Mouse (Mus musculus): ENCODE results near the gene Zfp385a. TPM values are rescaled to one million over a fixed set of nuclear protein-coding genes. Genes with fewer than 3 reads are reported as not detected.
A peak's percentile ranks its signal among the peaks of the same experiment; 100 is the strongest.

The Zfp385a gene
- polyA plus RNA-seq, 1 experiment from 2014 or later: 24.8 TPM

GRCm38 (mm10) chr15:103347275-103347684 lies 7.4 kb upstream of the Zfp385a start:
- Histone ChIP-seq H3K4me2 (no peak overlapping the region), H3K27ac (ENCODE audit: low read depth, low read length) (no peak overlapping the region), H3K27me3 (replicated peaks; ENCODE audit: control insufficient read depth, insufficient read depth, low read length) (no peaks in the 10 kb centered on the region), H3K9me3 (ENCODE audit: control insufficient read depth, low read length) (no peaks in the 10 kb centered on the region), H3K36me3 (ENCODE audit: control insufficient read depth, insufficient read depth, low read length) (peaks cover 52% of the 10 kb centered on the region), H3K4me3 (ENCODE audit: low read depth, low read length) (no peak overlapping the region), H3K9ac (ENCODE audit: low read depth, low read length) (no peak overlapping the region), H3K4me1 (replicated peaks; ENCODE audit: control insufficient read depth, insufficient read depth, low read length) (peaks cover 3% of the 10 kb centered on the region; the same call in 1 of the 2 replicates)
- 5% methylated on average over 2 of the region's 2 CpGs for WGBS
- ATAC-seq (replicated peaks; ENCODE audit: low FRiP score): no peak
- no peak for DNase-seq (ENCODE audit: low spot score)

- H3K27me3 ChIP-seq (replicated peaks; ENCODE audit: control insufficient read depth, insufficient read depth, low read length): 0 out of 2 replicates have a peak, but pooled peaks cover 4% of the 10 kb centered on the region
- ATAC-seq (replicated peaks; ENCODE audit: low FRiP score) (no peak), DNase-seq (ENCODE audit: low spot score) (no peak)
- no peak overlapping the region for H3K27ac ChIP-seq (ENCODE audit: low read depth, low read length)
- 83% methylated on average over 6 of the region's 6 CpGs for WGBS
- H3K4me3 ChIP-seq (ENCODE audit: low read depth, low read length): no peak overlapping the region
- H3K4me1 ChIP-seq (replicated peaks; ENCODE audit: control insufficient read depth, insufficient read depth, low read length): peaks cover 10% of the 10 kb centered on the region
- no peak overlapping the region for H3K9ac ChIP-seq (ENCODE audit: low read depth, low read length)
- peaks cover 43% of the 10 kb centered on the region for H3K36me3 ChIP-seq (ENCODE audit: control insufficient read depth, insufficient read depth, low read length)
- H3K4me2 ChIP-seq: no peak overlapping the region
- H3K9me3 ChIP-seq (ENCODE audit: control insufficient read depth, low read length): no peaks in the 10 kb centered on the region
These were observed 5.9 kb upstream of the Zfp385a start for GRCm38 (mm10) chr15:103345789-103346188.

- H3K9ac ChIP-seq (ENCODE audit: low read depth, low read length): no peak overlapping the region
- no peaks in the 10 kb centered on the region for H3K9me3 ChIP-seq (ENCODE audit: control insufficient read depth, low read length)
- no peak overlapping the region for H3K27ac ChIP-seq (ENCODE audit: low read depth, low read length)
- H3K36me3 ChIP-seq (ENCODE audit: control insufficient read depth, insufficient read depth, low read length): peaks cover 22% of the 10 kb centered on the region
- no peak for DNase-seq (ENCODE audit: low spot score)
- no peak for ATAC-seq (replicated peaks; ENCODE audit: low FRiP score)
- peaks cover 4% of the 10 kb centered on the region; the same call in 1 of the 2 replicates for H3K27me3 ChIP-seq (replicated peaks; ENCODE audit: control insufficient read depth, insufficient read depth, low read length)
- H3K4me1 ChIP-seq (replicated peaks; ENCODE audit: control insufficient read depth, insufficient read depth, low read length): peaks cover 24% of the 10 kb centered on the region
- H3K4me3 ChIP-seq (ENCODE audit: low read depth, low read length): no peak overlapping the region
- no peak overlapping the region for H3K4me2 ChIP-seq
These were observed 3.7 kb upstream of the Zfp385a start for GRCm38 (mm10) chr15:103343556-103343955.

GRCm38 (mm10) chr15:103343008-103343407 lies 3.1 kb upstream of the Zfp385a start:
- Histone ChIP-seq H3K4me3 (ENCODE audit: low read depth, low read length) (no peak overlapping the region), H3K4me2 (no peak overlapping the region), H3K27me3 (replicated peaks; ENCODE audit: control insufficient read depth, insufficient read depth, low read length) (peaks cover 4% of the 10 kb centered on the region; the same call in 1 of the 2 replicates), H3K9me3 (ENCODE audit: control insufficient read depth, low read length) (no peaks in the 10 kb centered on the region), H3K9ac (ENCODE audit: low read depth, low read length) (no peak overlapping the region), H3K36me3 (ENCODE audit: control insufficient read depth, insufficient read depth, low read length) (peaks cover 22% of the 10 kb centered on the region), H3K27ac (ENCODE audit: low read depth, low read length) (no peak overlapping the region), H3K4me1 (replicated peaks; ENCODE audit: control insufficient read depth, insufficient read depth, low read length) (peaks cover 29% of the 10 kb centered on the region)
- DNase-seq (ENCODE audit: low spot score) (no peak), ATAC-seq (replicated peaks; ENCODE audit: low FRiP score) (no peak)
- 73% methylated on average over 2 of the region's 3 CpGs for WGBS

GRCm38 (mm10) chr15:103342415-103342814 lies 2.5 kb upstream of the Zfp385a start:
- Histone ChIP-seq H3K9me3 (ENCODE audit: control insufficient read depth, low read length) (no peaks in the 10 kb centered on the region), H3K36me3 (ENCODE audit: control insufficient read depth, insufficient read depth, low read length) (peaks cover 16% of the 10 kb centered on the region), H3K4me1 (replicated peaks; ENCODE audit: control insufficient read depth, insufficient read depth, low read length) (peaks cover 35% of the 10 kb centered on the region), H3K4me3 (ENCODE audit: low read depth, low read length) (no peak overlapping the region), H3K27ac (ENCODE audit: low read depth, low read length) (no peak overlapping the region), H3K27me3 (replicated peaks; ENCODE audit: control insufficient read depth, insufficient read depth, low read length) (peaks cover 4% of the 10 kb centered on the region; the same call in 1 of the 2 replicates), H3K9ac (ENCODE audit: low read depth, low read length) (no peak overlapping the region), H3K4me2 (no peak overlapping the region)
- DNase-seq (ENCODE audit: low spot score) (peak; percentile 77), ATAC-seq (replicated peaks; ENCODE audit: low FRiP score) (no peak; the same call in 1 of the 2 replicates)
- WGBS: 13% methylated on average over 4 of the region's 4 CpGs

- Histone ChIP-seq H3K36me3 (ENCODE audit: control insufficient read depth, insufficient read depth, low read length) (peaks cover 14% of the 10 kb centered on the region), H3K9ac (ENCODE audit: low read depth, low read length) (no peak overlapping the region), H3K27ac (ENCODE audit: low read depth, low read length) (no peak overlapping the region), H3K4me3 (ENCODE audit: low read depth, low read length) (no peak overlapping the region), H3K4me2 (0 out of 2 replicates have a peak overlapping the region, but pooled peaks have one; percentile 11), H3K9me3 (ENCODE audit: control insufficient read depth, low read length) (no peaks in the 10 kb centered on the region), H3K27me3 (replicated peaks; ENCODE audit: control insufficient read depth, insufficient read depth, low read length) (peaks cover 4% of the 10 kb centered on the region; the same call in 1 of the 2 replicates), H3K4me1 (replicated peaks; ENCODE audit: control insufficient read depth, insufficient read depth, low read length) (peaks cover 40% of the 10 kb centered on the region)
- 35% methylated on average over 8 of the region's 8 CpGs for WGBS
- no peak for ATAC-seq (replicated peaks; ENCODE audit: low FRiP score)
- DNase-seq (ENCODE audit: low spot score): no peak
These were observed 1.7 kb upstream of the Zfp385a start for GRCm38 (mm10) chr15:103341547-103341946.

GRCm38 (mm10) chr15:103340786-103341185 lies 893 bp upstream of the Zfp385a start:
- Histone ChIP-seq H3K9ac (ENCODE audit: low read depth, low read length) (no peak overlapping the region), H3K4me3 (ENCODE audit: low read depth, low read length) (peak overlapping the region; percentile 66)

GRCm38 (mm10) chr15:103339166-103339960 lies 530 bp downstream of the Zfp385a start:
- peaks cover 3% of the 10 kb centered on the region; the same call in 1 of the 2 replicates for H3K36me3 ChIP-seq (ENCODE audit: control insufficient read depth, insufficient read depth, low read length)
- peaks cover 45% of the 10 kb centered on the region for H3K4me1 ChIP-seq (replicated peaks; ENCODE audit: control insufficient read depth, insufficient read depth, low read length)
- peaks cover 4% of the 10 kb centered on the region; the same call in 1 of the 2 replicates for H3K27me3 ChIP-seq (replicated peaks; ENCODE audit: control insufficient read depth, insufficient read depth, low read length)
- ATAC-seq (replicated peaks; ENCODE audit: low FRiP score): peak; percentile 75
- no peaks in the 10 kb centered on the region for H3K9me3 ChIP-seq (ENCODE audit: control insufficient read depth, low read length)
- peak overlapping the region; percentile 90 for H3K4me2 ChIP-seq
- 1% methylated on average over 29 of the region's 31 CpGs for WGBS
- DNase-seq (ENCODE audit: low spot score): peak; percentile 65
- H3K27ac ChIP-seq (ENCODE audit: low read depth, low read length): peak overlapping the region; percentile 66
- peak overlapping the region; percentile 58 for H3K9ac ChIP-seq (ENCODE audit: low read depth, low read length)
- peak overlapping the region; percentile 66 for H3K4me3 ChIP-seq (ENCODE audit: low read depth, low read length)

More at GRCm38 (mm10) chr15:103340786-103341185, 893 bp upstream of the Zfp385a start:
- H3K27me3 ChIP-seq (replicated peaks; ENCODE audit: control insufficient read depth, insufficient read depth, low read length): peaks cover 4% of the 10 kb centered on the region; the same call in 1 of the 2 replicates
- ATAC-seq (replicated peaks; ENCODE audit: low FRiP score) (no peak), DNase-seq (ENCODE audit: low spot score) (no peak)
- no peaks in the 10 kb centered on the region for H3K9me3 ChIP-seq (ENCODE audit: control insufficient read depth, low read length)
- no peak overlapping the region for H3K27ac ChIP-seq (ENCODE audit: low read depth, low read length)
- H3K36me3 ChIP-seq (ENCODE audit: control insufficient read depth, insufficient read depth, low read length): peaks cover 9% of the 10 kb centered on the region
- H3K4me1 ChIP-seq (replicated peaks; ENCODE audit: control insufficient read depth, insufficient read depth, low read length): peaks cover 40% of the 10 kb centered on the region
- peak overlapping the region; percentile 90 for H3K4me2 ChIP-seq
- 12% methylated on average over 4 of the region's 4 CpGs for WGBS

GRCm38 (mm10) chr15:103338829-103339165 lies 1.1 kb downstream of the Zfp385a start:
- H3K4me2 ChIP-seq: peak overlapping the region; percentile 90
- no peak overlapping the region for H3K9ac ChIP-seq (ENCODE audit: low read depth, low read length)
- no peaks in the 10 kb centered on the region for H3K36me3 ChIP-seq (ENCODE audit: control insufficient read depth, insufficient read depth, low read length)
- no peaks in the 10 kb centered on the region for H3K9me3 ChIP-seq (ENCODE audit: control insufficient read depth, low read length)
- H3K27ac ChIP-seq (ENCODE audit: low read depth, low read length): peak overlapping the region; percentile 66
- DNase-seq (ENCODE audit: low spot score): no peak
- ATAC-seq (replicated peaks; ENCODE audit: low FRiP score): no peak
- 30% methylated on average over 4 of the region's 4 CpGs for WGBS
- peaks cover 50% of the 10 kb centered on the region for H3K4me1 ChIP-seq (replicated peaks; ENCODE audit: control insufficient read depth, insufficient read depth, low read length)
- H3K27me3 ChIP-seq (replicated peaks; ENCODE audit: control insufficient read depth, insufficient read depth, low read length): peaks cover 4% of the 10 kb centered on the region; the same call in 1 of the 2 replicates
- peak overlapping the region; percentile 66 for H3K4me3 ChIP-seq (ENCODE audit: low read depth, low read length)

Measured in liver, embryonic 11.5 days (tissue).